Mouse (Mus musculus): ENCODE results near the gene 4632433K11Rik.

DNA sequence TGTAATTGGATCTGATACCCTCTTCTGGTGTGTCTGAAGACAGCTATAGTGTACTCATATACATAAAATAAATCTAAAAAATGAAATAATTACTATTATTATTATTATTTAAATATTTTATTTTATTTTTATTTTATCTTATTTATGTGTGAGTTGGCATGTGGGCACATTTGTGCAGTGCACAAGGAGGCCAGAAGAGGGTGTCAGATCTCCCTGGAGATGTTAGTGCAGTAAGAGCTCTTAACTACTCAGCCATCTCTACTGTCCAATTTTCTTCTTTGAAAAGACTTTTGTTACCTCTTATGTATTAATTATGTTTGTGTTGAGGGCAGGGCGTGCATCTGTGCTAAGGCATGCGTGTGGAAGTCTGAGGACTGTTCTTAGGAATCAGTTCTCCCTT lies 34.0 kb upstream of the 4632433K11Rik start:
- TF ChIP-seq CTCF (IDR thresholded peaks at IDR 0.05; ENCODE audit: low read depth, low read length), result no peak
- TF ChIP-seq POLR2A (IDR thresholded peaks at IDR 0.05; ENCODE audit: borderline replicate concordance, low read depth, low read length), result no peak

All from bone marrow macrophage, adult 2 months (primary cell).